Mouse (Mus musculus) CH12.LX (cell line): ENCODE data around the gene Copb2. TPM values are rescaled to one million over a fixed set of nuclear protein-coding genes. Genes with fewer than 3 reads are reported as not detected.

Source experiments
- DNase-seq: peaks from one replicate; pipeline ENCODE4 v3.0.0-alpha.2; 2013; ENCODE audit errors: extremely low read depth
- H3K27ac ChIP-seq: 2 replicates; pipeline ENCODE4 v1.5.1; 2012; ENCODE audit warnings: low read depth, mild to moderate bottlenecking, control low read depth, moderate library complexity; ENCODE audit not compliant: insufficient read depth
- H3K27me3 ChIP-seq: replicated peaks from 2 replicates; pipeline ENCODE3; 2012; ENCODE audit warnings: inconsistent platforms
- H3K36me3 ChIP-seq, 2 experiments: replicated peaks in 1 of 2; 2 replicates each; pipeline versions ENCODE3 to v1.6.1; 2012; ENCODE audit warnings: inconsistent platforms in 1 of 2, low read length in 1 of 2, mild to moderate bottlenecking in 1 of 2, mixed read lengths in 1 of 2, moderate library complexity in 1 of 2; ENCODE audit not compliant: control insufficient read depth in 1 of 2, insufficient read depth in 1 of 2
- H3K4me1 ChIP-seq, 2 experiments: 2 replicates each; pipeline ENCODE4 v1.6.1; 2012; ENCODE audit warnings: inconsistent platforms in 1 of 2, moderate library complexity in 1 of 2; ENCODE audit not compliant: insufficient read depth in 2 of 2, control insufficient read depth in 1 of 2
- H3K4me2 ChIP-seq: 2 replicates; pipeline ENCODE4 v1.6.1; 2012; ENCODE audit warnings: low read depth, mild to moderate bottlenecking, control low read depth; ENCODE audit not compliant: poor library complexity, insufficient read depth, severe bottlenecking
- H3K4me3 ChIP-seq, 3 experiments: fragments of 150-350 bp in 1 of 3; sonication (generic) in 1 of 3; replicated peaks in 1 of 3; 2 replicates each; pipeline versions ENCODE3 to v1.5.1; 2011 to 2012; ENCODE audit warnings: low read depth in 2 of 3, low read length in 2 of 3, mild to moderate bottlenecking in 2 of 3, moderate library complexity in 2 of 3, control low read depth in 1 of 3, improper control_type of control experiment in 1 of 3, inconsistent platforms in 1 of 3, mixed read lengths in 1 of 3; ENCODE audit not compliant: poor library complexity in 1 of 3
- H3K79me2 ChIP-seq: replicated peaks from 2 replicates; pipeline ENCODE4 v1.6.1; 2012; ENCODE audit warnings: mild to moderate bottlenecking, moderate library complexity; ENCODE audit not compliant: control insufficient read depth, poor library complexity, insufficient read depth, severe bottlenecking; ENCODE audit errors: extremely low read depth
- H3K9ac ChIP-seq: 2 replicates; pipeline ENCODE4 v1.6.1; 2012; ENCODE audit warnings: low read depth, mild to moderate bottlenecking, control low read depth, moderate library complexity; ENCODE audit not compliant: insufficient read depth
- H3K9me3 ChIP-seq: replicated peaks from 2 replicates; pipeline ENCODE3; 2012; ENCODE audit warnings: low read length, inconsistent platforms, mixed read lengths
- BHLHE40 ChIP-seq: IDR thresholded peaks from 2 replicates; pipeline ENCODE4 v1.6.1; 2011; ENCODE audit warnings: mild to moderate bottlenecking, low read depth, low read length, improper control_type of control experiment
- CHD1 ChIP-seq: IDR thresholded peaks from 2 replicates; pipeline ENCODE4 v1.6.1; 2012; ENCODE audit warnings: low read depth, low read length, improper control_type of control experiment, inconsistent platforms
- CHD2 ChIP-seq: IDR thresholded peaks from 2 replicates; pipeline ENCODE4 v1.6.1; 2011; ENCODE audit warnings: low read length, improper control_type of control experiment
- CTCF ChIP-seq, 2 experiments: IDR thresholded peaks in 1 of 2; conservative IDR thresholded peaks in 1 of 2; 2 replicates each; pipeline ENCODE4 v1.5.1; 2011 to 2012; ENCODE audit warnings: low read depth in 2 of 2, low read length in 2 of 2, improper control_type of control experiment in 1 of 2, inconsistent platforms in 1 of 2, mild to moderate bottlenecking in 1 of 2, moderate library complexity in 1 of 2
- E2F4 ChIP-seq: IDR thresholded peaks from 2 replicates; pipeline ENCODE4 v1.6.1; 2011; ENCODE audit warnings: low read depth, low read length, improper control_type of control experiment; ENCODE audit not compliant: insufficient replicate concordance
- ELF1 ChIP-seq: IDR thresholded peaks from 2 replicates; pipeline ENCODE4 v1.6.1; 2014; ENCODE audit warnings: low read depth, mild to moderate bottlenecking, inconsistent platforms, low read length, improper control_type of control experiment
- EP300 ChIP-seq: IDR thresholded peaks from 2 replicates; pipeline ENCODE4 v1.6.1; 2011; ENCODE audit warnings: low read length, improper control_type of control experiment
- ETS1 ChIP-seq: conservative IDR thresholded peaks from 2 replicates; pipeline ENCODE4 v1.6.1; 2012; ENCODE audit warnings: low read depth, mild to moderate bottlenecking, inconsistent platforms, low read length, improper control_type of control experiment, moderate library complexity
- GABPA ChIP-seq: IDR thresholded peaks from 2 replicates; pipeline ENCODE4 v1.6.1; 2012; ENCODE audit warnings: low read depth, low read length, improper control_type of control experiment, inconsistent platforms; ENCODE audit not compliant: insufficient replicate concordance
- HCFC1 ChIP-seq: IDR thresholded peaks from 2 replicates; pipeline ENCODE4 v1.6.1; 2012; ENCODE audit warnings: low read depth, mild to moderate bottlenecking, inconsistent platforms, low read length, improper control_type of control experiment
- IRF4 ChIP-seq: IDR thresholded peaks from 2 replicates; pipeline ENCODE4 v1.6.1; 2014; ENCODE audit warnings: low read depth, mild to moderate bottlenecking, inconsistent platforms, low read length, improper control_type of control experiment
- JUN ChIP-seq: IDR thresholded peaks from 2 replicates; pipeline ENCODE4 v1.6.1; 2011; ENCODE audit warnings: low read depth, mild to moderate bottlenecking, low read length, improper control_type of control experiment, moderate library complexity; ENCODE audit not compliant: insufficient read depth
- JUND ChIP-seq: conservative IDR thresholded peaks from 2 replicates; pipeline ENCODE4 v1.6.1; 2011; ENCODE audit warnings: low read depth, low read length, improper control_type of control experiment
- KAT2A ChIP-seq: IDR thresholded peaks from 2 replicates; pipeline ENCODE4 v1.6.1; 2012; ENCODE audit warnings: low read length, improper control_type of control experiment, inconsistent platforms; ENCODE audit not compliant: insufficient replicate concordance
- MAFK ChIP-seq: IDR thresholded peaks from 2 replicates; pipeline ENCODE4 v1.6.1; 2011; ENCODE audit warnings: low read length, improper control_type of control experiment; ENCODE audit not compliant: insufficient replicate concordance
- MAX ChIP-seq: IDR thresholded peaks from 2 replicates; pipeline ENCODE4 v1.6.1; 2011; ENCODE audit warnings: low read length, improper control_type of control experiment
- MAZ ChIP-seq: IDR thresholded peaks from 2 replicates; pipeline ENCODE4 v1.6.1; 2012; ENCODE audit warnings: low read depth, mild to moderate bottlenecking, inconsistent platforms, low read length, improper control_type of control experiment, moderate library complexity
- MEF2A ChIP-seq: IDR thresholded peaks from 2 replicates; pipeline ENCODE4 v1.6.1; 2014; ENCODE audit warnings: low read depth, mild to moderate bottlenecking, inconsistent platforms, low read length, improper control_type of control experiment, borderline replicate concordance
- MXI1 ChIP-seq: IDR thresholded peaks from 2 replicates; pipeline ENCODE4 v1.6.1; 2011; ENCODE audit warnings: mild to moderate bottlenecking, low read depth, low read length, improper control_type of control experiment
- MYC ChIP-seq: IDR thresholded peaks from 2 replicates; pipeline ENCODE4 v1.6.1; 2011; ENCODE audit warnings: low read depth, mild to moderate bottlenecking, improper control_type of control experiment, low read length
- NELFE ChIP-seq: IDR thresholded peaks from 2 replicates; pipeline ENCODE4 v1.6.1; 2011; ENCODE audit warnings: low read depth, low read length, improper control_type of control experiment
- NRF1 ChIP-seq: IDR thresholded peaks from 2 replicates; pipeline ENCODE4 v1.6.1; 2014; ENCODE audit warnings: low read depth, mild to moderate bottlenecking, inconsistent platforms, low read length, improper control_type of control experiment, moderate library complexity
- PAX5 ChIP-seq: IDR thresholded peaks from 2 replicates; pipeline ENCODE4 v1.6.1; 2012; ENCODE audit warnings: low read length, inconsistent platforms, mixed read lengths
- POLR2A ChIP-seq: IDR thresholded peaks from 2 replicates; pipeline ENCODE4 v1.6.1; 2011; ENCODE audit warnings: low read depth, mild to moderate bottlenecking, improper control_type of control experiment, low read length
- POLR2AphosphoS2 ChIP-seq: IDR thresholded peaks from 2 replicates; pipeline ENCODE4 v1.6.1; 2011; ENCODE audit warnings: low read depth, low read length, improper control_type of control experiment
- RAD21 ChIP-seq: IDR thresholded peaks from 2 replicates; pipeline ENCODE4 v1.6.1; 2011; ENCODE audit warnings: low read depth, mild to moderate bottlenecking, low read length, improper control_type of control experiment, moderate library complexity
- RCOR1 ChIP-seq: conservative IDR thresholded peaks from 2 replicates; pipeline ENCODE4 v1.6.1; 2012; ENCODE audit warnings: low read depth, mild to moderate bottlenecking, inconsistent platforms, low read length, improper control_type of control experiment
- SIN3A ChIP-seq: IDR thresholded peaks from 2 replicates; pipeline ENCODE4 v1.6.1; 2012; ENCODE audit warnings: low read length, improper control_type of control experiment, inconsistent platforms
- SMC3 ChIP-seq: IDR thresholded peaks from 2 replicates; pipeline ENCODE4 v1.6.1; 2011; ENCODE audit warnings: low read depth, low read length, improper control_type of control experiment
- TBP ChIP-seq: conservative IDR thresholded peaks from 2 replicates; pipeline ENCODE4 v1.6.1; 2011; ENCODE audit warnings: low read depth, low read length, improper control_type of control experiment
- TCF12 ChIP-seq: IDR thresholded peaks from 2 replicates; pipeline ENCODE4 v1.6.1; 2014; ENCODE audit warnings: low read depth, mild to moderate bottlenecking, inconsistent platforms, low read length, improper control_type of control experiment
- UBTF ChIP-seq: IDR thresholded peaks from 2 replicates; pipeline ENCODE4 v1.6.1; 2012; ENCODE audit warnings: low read depth, mild to moderate bottlenecking, inconsistent platforms, low read length, improper control_type of control experiment, moderate library complexity
- USF1 ChIP-seq: IDR thresholded peaks from 2 replicates; pipeline ENCODE4 v1.6.1; 2014; ENCODE audit warnings: low read depth, mild to moderate bottlenecking, inconsistent platforms, low read length, improper control_type of control experiment
- USF2 ChIP-seq: conservative IDR thresholded peaks from 2 replicates; pipeline ENCODE4 v1.6.1; 2011; ENCODE audit warnings: low read depth, low read length, improper control_type of control experiment
- ZC3H11A ChIP-seq: IDR thresholded peaks from 2 replicates; pipeline ENCODE4 v1.6.1; 2012; ENCODE audit warnings: low read depth, mild to moderate bottlenecking, inconsistent platforms, low read length, improper control_type of control experiment
- ZKSCAN1 ChIP-seq: IDR thresholded peaks from 2 replicates; pipeline ENCODE4 v1.6.1; 2012; ENCODE audit warnings: low read depth, inconsistent platforms, low read length, improper control_type of control experiment, borderline replicate concordance
- ZMIZ1 ChIP-seq: IDR thresholded peaks from 2 replicates; pipeline ENCODE4 v1.6.1; 2012; ENCODE audit warnings: low read depth, mild to moderate bottlenecking, inconsistent platforms, low read length, improper control_type of control experiment
- ZNF384 ChIP-seq: IDR thresholded peaks from 2 replicates; pipeline ENCODE4 v1.6.1; 2012; ENCODE audit warnings: low read depth, low read length, improper control_type of control experiment, inconsistent platforms
- dilution Hi-C: fragments of 300-500 bp; cut with MboI; formaldehyde crosslinking; loops from 2 replicates; pipeline ENCODE4 v1.14.3; 2020; ENCODE audit warnings: low sequenced_read_pairs; ENCODE audit not compliant: extremely low pct_unique_long_range_greater_than_20kb, extremely low pct_ligation_motif_present
- in situ Hi-C: fragments of 300-500 bp; cut with MboI; formaldehyde crosslinking; loops from 3 replicates; pipeline ENCODE4 v1.14.3; 2019; ENCODE audit warnings: low sequenced_read_pairs, low pct_ligation_motif_present, low pct_unique_long_range_greater_than_20kb, mixed read lengths
- polyA plus RNA-seq: library from polyadenylated mRNA; unstranded; fragments of >175 nt; gene quantifications from 2 replicates; pipeline ENCODE4 v1.2.1, GENCODE M21; 2012; ENCODE audit warnings: low read depth; ENCODE audit not compliant: insufficient read length
- total RNA-seq, 2 experiments: library from RNA; depleted of rRNA; stranded (reverse); fragments of 300-350 nt in 1 of 2; fragments of >200 nt in 1 of 2; gene quantifications; 2 replicates each; pipeline ENCODE4 v1.2.3; 2012 to 2014

Copb2 gene
- total RNA-seq (2012; rRNA removed) = 92.8 and 114 TPM in 2 replicates
- 101 and 106 TPM in 2 replicates for total RNA-seq (2014; rRNA removed)
- polyA plus RNA-seq = 122 and 130 TPM in 2 replicates

GRCm38 (mm10) chr9:98563137-98564126 is at the start of gene Copb2:
Gene Copb2 (plus strand): TSS chr9:98563721.
- dilution Hi-C loops = no loop called here
- no peak within 1 kb of the TSS for H3K27ac ChIP-seq
- in situ Hi-C loops = no loop called here

GRCm38 (mm10) chr9:98523872-98524271 is 39.6 kb upstream of the Copb2 start:
- Histone ChIP-seq H3K4me3 (no peak overlapping the region), H3K4me1 (peaks cover 0 to 6% of the 10 kb centered on the region in 2 experiments; a peak in 2 of 4 replicates), H3K79me2 (no peaks in the 10 kb centered on the region), H3K36me3 (no peaks in the 10 kb centered on the region), H3K27me3 (peaks cover 4% of the 10 kb centered on the region), H3K4me2 (no peak overlapping the region), H3K9me3 (no peaks in the 10 kb centered on the region), H3K27ac (no peak overlapping the region), H3K9ac (no peak overlapping the region)
- DNase-seq = no peak
- dilution Hi-C loops = no loop called here
- in situ Hi-C loops = no loop called here
- no peak for TF ChIP-seq GABPA
- no peak for TF ChIP-seq MAZ
- TF ChIP-seq CHD2 = no peak
- no peak for TF ChIP-seq SIN3A
- no peak for TF ChIP-seq RCOR1
- no peak for TF ChIP-seq CHD1
- no peak for TF ChIP-seq ZKSCAN1
- TF ChIP-seq TCF12 = no peak
- no peak for TF ChIP-seq MYC
- no peak for TF ChIP-seq MEF2A
- TF ChIP-seq CTCF (conservative IDR thresholded peaks at IDR 0.05 in 1 of 2, IDR thresholded peaks at IDR 0.05 in 1 of 2; ENCODE audit: low read depth in 2 of 2, low read length in 2 of 2) = no peak
- TF ChIP-seq POLR2A = no peak
- TF ChIP-seq ETS1 = no peak
- TF ChIP-seq E2F4 = no peak
- TF ChIP-seq UBTF = no peak

More at GRCm38 (mm10) chr9:98563137-98564126, at the start of gene Copb2:
- Histone ChIP-seq H3K4me2 (peak within 1 kb of the TSS; percentile 94), H3K36me3 (peaks cover 7 to 23% of the 10 kb centered on the region in 2 experiments), H3K9me3 (no peaks in the 10 kb centered on the region), H3K9ac (peak within 1 kb of the TSS; percentile 86), H3K27me3 (no peaks in the 10 kb centered on the region), H3K4me3 (peak within 1 kb of the TSS; percentile 86 to 98 (median 98)), H3K4me1 (peaks cover 3 to 33% of the 10 kb centered on the region in 2 experiments; a peak in 3 of 4 replicates), H3K79me2 (peaks cover 36% of the 10 kb centered on the region)
- DNase-seq = peak; percentile 95
- TF ChIP-seq POLR2AphosphoS2 (peak; percentile 48; the same call in 1 of the 2 replicates), ZMIZ1 (peak; percentile 74), ZC3H11A (no peak), SMC3 (no peak), ELF1 (peak; percentile 99), EP300 (no peak), IRF4 (no peak; the same call in 1 of the 2 replicates), SIN3A (peak; percentile 93), ETS1 (no peak), JUN (no peak), NELFE (peak; percentile 84), JUND (no peak), MAZ (no peak), KAT2A (peak; percentile 73; the same call in 1 of the 2 replicates), NRF1 (peak; percentile 94), TBP (peak; percentile 69; the same call in 1 of the 2 replicates), HCFC1 (peak; percentile 88), RCOR1 (no peak), BHLHE40 (no peak), GABPA (no peak), CHD1 (no peak), E2F4 (no peak), USF2 (no peak), ZKSCAN1 (no peak), UBTF (no peak), MYC (no peak), MEF2A (peak; percentile 6; the same call in 1 of the 2 replicates), RAD21 (no peak), CTCF (conservative IDR thresholded peaks at IDR 0.05 in 1 of 2, IDR thresholded peaks at IDR 0.05 in 1 of 2; ENCODE audit: low read depth in 2 of 2, low read length in 2 of 2) (no peak), ZNF384 (no peak), MAFK (no peak), CHD2 (peak; percentile 100), POLR2A (peak; percentile 89), PAX5 (no peak), MXI1 (peak; percentile 92), MAX (no peak), USF1 (no peak), TCF12 (peak; percentile 73)
